Mouse (Mus musculus) lung, postnatal 0 days (tissue): ENCODE measurements at regions not wholly inside any gene's neighbourhood (a gene's known extent, or its start where the extent isn't known, plus 50 kb on each side); places are given as distances from the start of the nearest gene placed in this dataset.

Experiments
- CTCF ChIP-seq: IDR thresholded peaks from 2 replicates; pipeline ENCODE4 v1.5.1; 2016; ENCODE audit warnings: antibody characterized with exemption, mild to moderate bottlenecking
- EP300 ChIP-seq: IDR thresholded peaks from 2 replicates; pipeline ENCODE4 v1.6.1; 2016; ENCODE audit warnings: antibody characterized with exemption, mild to moderate bottlenecking, control low read depth

DNA sequence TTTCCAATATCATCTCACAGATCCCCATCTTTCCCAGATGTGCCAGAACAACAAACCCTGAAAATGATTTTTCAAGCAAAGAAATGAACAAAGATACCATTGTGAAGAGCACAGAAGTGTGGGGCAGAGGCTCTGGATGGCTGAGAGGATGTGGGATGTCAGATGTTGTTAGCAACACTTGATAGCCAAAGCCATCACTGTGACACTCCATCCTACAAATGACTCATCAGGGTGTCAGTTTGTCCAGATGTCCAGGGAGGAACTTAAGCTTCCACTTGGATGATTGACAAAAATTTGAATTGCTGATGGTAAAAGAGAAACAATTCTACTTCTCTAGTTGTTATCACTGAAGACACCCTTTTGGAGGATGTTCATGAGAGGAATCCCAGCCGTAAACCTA is 155.8 kb upstream of the Rad23b start:
- TF ChIP-seq EP300 (no peak), CTCF (no peak)
